Mouse (Mus musculus) neutrophil, adult 83 days (primary cell): ENCODE data around the gene Ncbp1. TPM values are rescaled to one million over a fixed set of nuclear protein-coding genes. Genes with fewer than 3 reads are reported as not detected.

Source experiments
- total RNA-seq, 2 experiments: library from RNA; stranded (reverse); gene quantifications; one replicate each; pipeline ENCODE4 v1.2.4; 2023

The Ncbp1 gene
- total RNA-seq, result 10 to 100 TPM; 32.4 to 35.7 TPM

GRCm38 (mm10) chr4:46138287-46139222, at the start of gene Ncbp1, which contains the start of gene Tstd2:
TSS of gene Ncbp1 (plus strand) at chr4:46138613.
TSS of gene Tstd2 (minus strand) at chr4:46138694.

GRCm38 (mm10) chr4:46195781-46196487, 57.5 kb downstream of the Ncbp1 start, which contains the start of gene Xpa:
TSS of gene Xpa (minus strand) at chr4:46196311.

Other genes with a start within 250 kb of the Ncbp1 start
- 1 to 10 TPM; 1.6 TPM for gene Ccdc180, start 248.3 kb upstream of the Ncbp1 start, total RNA-seq
- 10 to 100 TPM; 31.4 to 33.5 TPM for gene Tdrd7, start 173.3 kb upstream of the Ncbp1 start, total RNA-seq
- gene Tmod1, start 99.7 kb upstream of the Ncbp1 start, total RNA-seq, result 1 to 10 TPM; 1.9 to 2.0 TPM
- 10 to 100 TPM; 23.4 to 24.9 TPM for gene Tstd2, start 81 bp downstream of the Ncbp1 start, total RNA-seq
- gene Xpa, start 57.7 kb downstream of the Ncbp1 start, total RNA-seq, result 10 to 100 TPM; 18.0 to 18.7 TPM
- gene Foxe1, start 205.0 kb downstream of the Ncbp1 start, total RNA-seq, result under 1 TPM in 1 of 2 experiments, not detected in 1; 0.15 TPM